Mouse (Mus musculus) neural tube, embryonic 12.5 days (tissue): ENCODE measurements around the gene Anapc5. TPM values are rescaled to one million over a fixed set of nuclear protein-coding genes. Genes with fewer than 3 reads are reported as not detected.

ENCODE experiments used
- ATAC-seq: fragments of 200-750 bp; cut with Nextera tagmentation; 2 replicates; pipeline ENCODE4 v1.8.0; 2017; ENCODE audit warnings: low read depth, mild to moderate bottlenecking, moderate TSS enrichment, moderate library complexity; ENCODE audit not compliant: low FRiP score
- H3K27ac ChIP-seq: fragments of 300-500 bp; sonication (generic); 2 replicates; pipeline ENCODE4 v1.5.1; 2016
- H3K27me3 ChIP-seq: fragments of 300-500 bp; sonication (generic); replicated peaks from 2 replicates; pipeline ENCODE4 v1.6.1; 2016; ENCODE audit warnings: mild to moderate bottlenecking
- H3K36me3 ChIP-seq: fragments of 300-500 bp; sonication (generic); 2 replicates; pipeline ENCODE4 v1.6.1; 2016; ENCODE audit warnings: mild to moderate bottlenecking
- H3K4me1 ChIP-seq: fragments of 300-500 bp; sonication (generic); 2 replicates; pipeline ENCODE4 v1.6.1; 2016
- H3K4me2 ChIP-seq: fragments of 300-500 bp; sonication (generic); replicated peaks from 2 replicates; pipeline ENCODE4 v1.6.1; 2016; ENCODE audit warnings: mild to moderate bottlenecking
- H3K4me3 ChIP-seq: fragments of 300-500 bp; sonication (generic); 2 replicates; pipeline ENCODE4 v1.5.1; 2016
- H3K9ac ChIP-seq: fragments of 300-500 bp; sonication (generic); 2 replicates; pipeline ENCODE4 v1.6.1; 2016; ENCODE audit warnings: mild to moderate bottlenecking
- H3K9me3 ChIP-seq: fragments of 300-500 bp; sonication (generic); 2 replicates; pipeline ENCODE4 v1.6.1; 2016; ENCODE audit warnings: mild to moderate bottlenecking
- WGBS: fragments of 180-500 bp; shearing (Covaris S2); methylation state at CpG from one replicate; pipeline ENCODE4 v1.1.7; 2016; 5-methylcytosine and 5-hydroxymethylcytosine counted together
- polyA plus RNA-seq: library from polyadenylated mRNA; unstranded; fragments of >200 nt; fragmentation: Nextera tagmentation; extraction: Ambion mirVana; gene quantifications from 2 replicates; pipeline ENCODE4 v1.2.1, GENCODE M21; 2016

The Anapc5 gene
- polyA plus RNA-seq, 1 experiment from 2014 or later = 512 TPM

- H3K4me3 ChIP-seq = no peak overlapping the region
- H3K27ac ChIP-seq = no peak overlapping the region
- H3K4me1 ChIP-seq = no peaks in the 10 kb centered on the region; the same call in 1 of the 2 replicates
- peaks cover 45% of the 10 kb centered on the region for H3K36me3 ChIP-seq
- ATAC-seq = no peak
- H3K27me3 ChIP-seq = no peaks in the 10 kb centered on the region
- WGBS = 91% methylated on average over 4 of the region's 4 CpGs
- no peak overlapping the region for H3K4me2 ChIP-seq
- H3K9ac ChIP-seq = no peak overlapping the region
- H3K9me3 ChIP-seq = no peaks in the 10 kb centered on the region
Measured at GRCm38 (mm10) chr5:122755620-122756019, 65.5 kb downstream of the Anapc5 start.

- peaks cover 49% of the 10 kb centered on the region for H3K36me3 ChIP-seq
- no peak for ATAC-seq
- H3K27me3 ChIP-seq = no peaks in the 10 kb centered on the region
- WGBS = 90% methylated on average over 16 of the region's 16 CpGs
- H3K4me1 ChIP-seq = no peaks in the 10 kb centered on the region
- H3K27ac ChIP-seq = no peak overlapping the region
- no peak overlapping the region for H3K4me2 ChIP-seq
- no peak overlapping the region for H3K4me3 ChIP-seq
- no peaks in the 10 kb centered on the region for H3K9me3 ChIP-seq
- H3K9ac ChIP-seq = no peak overlapping the region
Measured at GRCm38 (mm10) chr5:122754477-122754876, 66.7 kb downstream of the Anapc5 start.

- no peaks in the 10 kb centered on the region for H3K4me1 ChIP-seq
- no peaks in the 10 kb centered on the region for H3K27me3 ChIP-seq
- no peaks in the 10 kb centered on the region for H3K9me3 ChIP-seq
- H3K36me3 ChIP-seq = peaks cover 46% of the 10 kb centered on the region
- no peak overlapping the region for H3K27ac ChIP-seq
- 84% methylated on average over 7 of the region's 7 CpGs for WGBS
- H3K9ac ChIP-seq = no peak overlapping the region
- no peak overlapping the region for H3K4me3 ChIP-seq
- no peak overlapping the region for H3K4me2 ChIP-seq
- no peak for ATAC-seq
Measured at GRCm38 (mm10) chr5:122747950-122748349, 73.2 kb downstream of the Anapc5 start.

GRCm38 (mm10) chr5:122743880-122744422 is 77.2 kb downstream of the Anapc5 start:
- H3K4me2 ChIP-seq = no peak overlapping the region
- H3K9ac ChIP-seq = no peak overlapping the region
- H3K4me1 ChIP-seq = no peaks in the 10 kb centered on the region
- peaks cover 58% of the 10 kb centered on the region for H3K36me3 ChIP-seq
- no peak overlapping the region for H3K4me3 ChIP-seq
- no peak for ATAC-seq
- 88% methylated on average over 13 of the region's 13 CpGs for WGBS
- no peak overlapping the region for H3K27ac ChIP-seq
- H3K9me3 ChIP-seq = no peaks in the 10 kb centered on the region
- H3K27me3 ChIP-seq = no peaks in the 10 kb centered on the region

Other genes starting within 250 kb of the Anapc5 start
- 47.4 and 51.5 TPM in 2 replicates for gene Ift81, start 206.8 kb downstream of the Anapc5 start, polyA plus RNA-seq
- 2.8 and 3.2 TPM in 2 replicates for gene P2rx7, start 177.4 kb downstream of the Anapc5 start, polyA plus RNA-seq
- 13.0 and 15.2 TPM in 2 replicates for gene P2rx4, start 113.8 kb downstream of the Anapc5 start, polyA plus RNA-seq
- 43.1 and 44.2 TPM in 2 replicates for gene Camkk2, start 41.9 kb downstream of the Anapc5 start, polyA plus RNA-seq
- gene Rnf34, start 28.7 kb upstream of the Anapc5 start, polyA plus RNA-seq = 52.8 and 54.0 TPM in 2 replicates
- 105 and 106 TPM in 2 replicates for gene Kdm2b, start 168.5 kb upstream of the Anapc5 start, polyA plus RNA-seq
- 13.9 and 14.2 TPM in 2 replicates for gene Orai1, start 193.7 kb upstream of the Anapc5 start, polyA plus RNA-seq
- gene Morn3, start 225.7 kb upstream of the Anapc5 start, polyA plus RNA-seq = not detected in 2 replicates
- gene Tmem120b, start 247.1 kb upstream of the Anapc5 start, polyA plus RNA-seq = 17.4 and 19.4 TPM in 2 replicates